Mouse (Mus musculus) MEL (cell line): Measurements from ENCODE around the gene Tcf7l2. TPM values are rescaled to one million over a fixed set of nuclear protein-coding genes. Genes with fewer than 3 reads are reported as not detected.

Experiments
- DNase-seq: peaks from one replicate; pipeline ENCODE4 v3.0.0; 2011; ENCODE audit warnings: low read depth, low spot score
- H3K27ac ChIP-seq: 2 replicates; pipeline ENCODE4 v1.5.1; 2012; ENCODE audit warnings: low read depth, mild to moderate bottlenecking, control low read depth, low read length, moderate library complexity; ENCODE audit not compliant: control insufficient read depth
- H3K27me3 ChIP-seq, 2 experiments: fragments of 150-350 bp in 1 of 2; sonication (generic) in 1 of 2; 2 replicates each; pipeline ENCODE4 v1.6.1; 2012; ENCODE audit warnings: low read length in 2 of 2, mild to moderate bottlenecking in 2 of 2, improper control_type of control experiment in 1 of 2, moderate library complexity in 1 of 2; ENCODE audit not compliant: insufficient read depth in 2 of 2, control insufficient read depth in 1 of 2
- H3K36me3 ChIP-seq, 2 experiments: 2 replicates each; pipeline ENCODE4 v1.6.1; 2012 to 2014; ENCODE audit warnings: low read length in 2 of 2, improper control_type of control experiment in 1 of 2, inconsistent platforms in 1 of 2, mild to moderate bottlenecking in 1 of 2; ENCODE audit not compliant: insufficient read depth in 2 of 2, control insufficient read depth in 1 of 2
- H3K4me1 ChIP-seq, 2 experiments: fragments of 150-350 bp in 1 of 2; sonication (generic) in 1 of 2; 2 replicates each; pipeline ENCODE4 v1.6.1; 2012; ENCODE audit warnings: low read length in 2 of 2, improper control_type of control experiment in 1 of 2, mild to moderate bottlenecking in 1 of 2; ENCODE audit not compliant: insufficient read depth in 2 of 2, control insufficient read depth in 1 of 2
- H3K4me3 ChIP-seq, 2 experiments: fragments of 150-350 bp in 1 of 2; sonication (generic) in 1 of 2; 2 replicates each; pipeline ENCODE4 v1.5.1; 2012; ENCODE audit warnings: low read depth in 2 of 2, low read length in 2 of 2, mild to moderate bottlenecking in 2 of 2, moderate library complexity in 2 of 2, control low read depth in 1 of 2, improper control_type of control experiment in 1 of 2; ENCODE audit not compliant: control insufficient read depth in 1 of 2, insufficient read depth in 1 of 2
- H3K79me2 ChIP-seq: 2 replicates; pipeline ENCODE4 v1.6.1; 2012; ENCODE audit warnings: mild to moderate bottlenecking, low read length, moderate library complexity; ENCODE audit not compliant: control insufficient read depth, poor library complexity, insufficient read depth
- H3K9ac ChIP-seq: 2 replicates; pipeline ENCODE4 v1.6.1; 2012; ENCODE audit warnings: low read depth, mild to moderate bottlenecking, control low read depth, low read length, moderate library complexity; ENCODE audit not compliant: control insufficient read depth, poor library complexity, severe bottlenecking
- H3K9me3 ChIP-seq: fragments of 150-350 bp; sonication (generic); replicated peaks from 2 replicates; pipeline ENCODE4 v1.6.1; 2012; ENCODE audit warnings: mild to moderate bottlenecking, low read length, improper control_type of control experiment, moderate library complexity; ENCODE audit not compliant: insufficient read depth
- CTCF ChIP-seq, 3 experiments: IDR thresholded peaks in 2 of 3; conservative IDR thresholded peaks in 1 of 3; 2 replicates each; pipeline ENCODE4 v1.5.1; 2011 to 2012; ENCODE audit warnings: low read length in 3 of 3, low read depth in 2 of 3, mild to moderate bottlenecking in 2 of 3, improper control_type of control experiment in 1 of 3, inconsistent platforms in 1 of 3, mixed read lengths in 1 of 3, moderate library complexity in 1 of 3; ENCODE audit not compliant: control insufficient read depth in 1 of 3, insufficient read depth in 1 of 3, poor library complexity in 1 of 3, severe bottlenecking in 1 of 3
- E2F4 ChIP-seq: IDR thresholded peaks from 2 replicates; pipeline ENCODE4 v1.6.1; 2011; ENCODE audit warnings: low read depth, low read length, improper control_type of control experiment, borderline replicate concordance
- ETS1 ChIP-seq: IDR thresholded peaks from 2 replicates; pipeline ENCODE4 v1.6.1; 2012; ENCODE audit warnings: low read depth, mild to moderate bottlenecking, inconsistent platforms, low read length, improper control_type of control experiment, moderate library complexity
- GATA1 ChIP-seq: IDR thresholded peaks from 2 replicates; pipeline ENCODE4 v1.6.1; 2011; ENCODE audit warnings: low read depth, low read length, improper control_type of control experiment
- HCFC1 ChIP-seq: IDR thresholded peaks from 2 replicates; pipeline ENCODE4 v1.6.1; 2012; ENCODE audit warnings: low read depth, mild to moderate bottlenecking, inconsistent platforms, low read length, improper control_type of control experiment, moderate library complexity
- JUND ChIP-seq: IDR thresholded peaks from 2 replicates; pipeline ENCODE4 v1.6.1; 2011; ENCODE audit warnings: low read depth, mild to moderate bottlenecking, improper control_type of control experiment, low read length
- MAFK ChIP-seq: IDR thresholded peaks from 2 replicates; pipeline ENCODE4 v1.6.1; 2011; ENCODE audit warnings: low read depth, mild to moderate bottlenecking, low read length, improper control_type of control experiment, borderline replicate concordance
- MAX ChIP-seq: IDR thresholded peaks from 2 replicates; pipeline ENCODE4 v1.6.1; 2011; ENCODE audit warnings: low read length, improper control_type of control experiment
- MAZ ChIP-seq: IDR thresholded peaks from 2 replicates; pipeline ENCODE4 v1.6.1; 2012; ENCODE audit warnings: low read depth, mild to moderate bottlenecking, inconsistent platforms, low read length, improper control_type of control experiment
- MEF2A ChIP-seq: IDR thresholded peaks from 2 replicates; pipeline ENCODE4 v1.6.1; 2014; ENCODE audit warnings: low read depth, mild to moderate bottlenecking, inconsistent platforms, low read length, improper control_type of control experiment; ENCODE audit not compliant: poor library complexity, insufficient replicate concordance, severe bottlenecking; ENCODE audit errors: extremely low read depth
- MXI1 ChIP-seq: IDR thresholded peaks from 2 replicates; pipeline ENCODE4 v1.6.1; 2011; ENCODE audit warnings: mild to moderate bottlenecking, low read depth, low read length, improper control_type of control experiment
- MYB ChIP-seq: IDR thresholded peaks from 2 replicates; pipeline ENCODE4 v1.6.1; 2011; ENCODE audit warnings: mild to moderate bottlenecking, low read depth, low read length, improper control_type of control experiment
- MYC ChIP-seq: IDR thresholded peaks from 2 replicates; pipeline ENCODE4 v1.6.1; 2011; ENCODE audit warnings: low read depth, mild to moderate bottlenecking, low read length, improper control_type of control experiment, moderate library complexity
- NRF1 ChIP-seq: IDR thresholded peaks from 2 replicates; pipeline ENCODE4 v1.6.1; 2014; ENCODE audit warnings: low read depth, mild to moderate bottlenecking, inconsistent platforms, low read length, improper control_type of control experiment, moderate library complexity; ENCODE audit not compliant: poor library complexity, insufficient read depth, severe bottlenecking
- POLR2A ChIP-seq, 2 experiments: IDR thresholded peaks; 2 replicates each; pipeline ENCODE4 v1.6.1; 2011 to 2012; ENCODE audit warnings: low read length in 2 of 2, mild to moderate bottlenecking in 2 of 2, control low read depth in 1 of 2, improper control_type of control experiment in 1 of 2, low read depth in 1 of 2, moderate library complexity in 1 of 2; ENCODE audit not compliant: control insufficient read depth in 1 of 2, insufficient read depth in 1 of 2, poor library complexity in 1 of 2
- POLR2AphosphoS5 ChIP-seq: IDR thresholded peaks from 2 replicates; pipeline ENCODE4 v1.6.1; 2012; ENCODE audit warnings: low read depth, borderline replicate concordance, mild to moderate bottlenecking, inconsistent platforms, low read length, moderate library complexity, mixed read lengths
- SIN3A ChIP-seq: IDR thresholded peaks from 2 replicates; pipeline ENCODE4 v1.6.1; 2012; ENCODE audit warnings: low read length, improper control_type of control experiment, inconsistent platforms
- SMC3 ChIP-seq: IDR thresholded peaks from 2 replicates; pipeline ENCODE4 v1.6.1; 2011; ENCODE audit warnings: low read depth, low read length, improper control_type of control experiment
- TAL1 ChIP-seq: IDR thresholded peaks from 2 replicates; pipeline ENCODE4 v1.6.1; 2012; ENCODE audit warnings: mild to moderate bottlenecking, inconsistent platforms, low read length, moderate library complexity, mixed read lengths
- TBP ChIP-seq: IDR thresholded peaks from 2 replicates; pipeline ENCODE4 v1.8.0; 2011; ENCODE audit warnings: low read depth, low read length, improper control_type of control experiment
- TCF12 ChIP-seq: IDR thresholded peaks from 2 replicates; pipeline ENCODE4 v1.6.1; 2014; ENCODE audit warnings: low read depth, mild to moderate bottlenecking, inconsistent platforms, low read length, improper control_type of control experiment, moderate library complexity
- UBTF ChIP-seq: IDR thresholded peaks from 2 replicates; pipeline ENCODE4 v1.6.1; 2012; ENCODE audit warnings: low read depth, mild to moderate bottlenecking, inconsistent platforms, low read length, improper control_type of control experiment, moderate library complexity, borderline replicate concordance; ENCODE audit not compliant: insufficient read depth
- USF1 ChIP-seq: IDR thresholded peaks from 2 replicates; pipeline ENCODE4 v1.6.1; 2014; ENCODE audit warnings: low read depth, mild to moderate bottlenecking, inconsistent platforms, low read length, improper control_type of control experiment, moderate library complexity
- USF2 ChIP-seq, 2 experiments: IDR thresholded peaks; 2 replicates each; pipeline ENCODE4 v1.6.1; 2011 to 2012; ENCODE audit warnings: improper control_type of control experiment in 2 of 2, low read length in 2 of 2, borderline replicate concordance in 1 of 2, inconsistent platforms in 1 of 2, low read depth in 1 of 2, mild to moderate bottlenecking in 1 of 2; ENCODE audit not compliant: insufficient read depth in 1 of 2
- ZC3H11A ChIP-seq: IDR thresholded peaks from 2 replicates; pipeline ENCODE4 v1.6.1; 2012; ENCODE audit warnings: low read depth, mild to moderate bottlenecking, inconsistent platforms, low read length, improper control_type of control experiment
- ZKSCAN1 ChIP-seq: IDR thresholded peaks from 2 replicates; pipeline ENCODE4 v1.6.1; 2012; ENCODE audit warnings: low read depth, mild to moderate bottlenecking, inconsistent platforms, low read length, improper control_type of control experiment, moderate library complexity
- ZMIZ1 ChIP-seq: IDR thresholded peaks from 2 replicates; pipeline ENCODE4 v1.6.1; 2012; ENCODE audit warnings: low read depth, mild to moderate bottlenecking, inconsistent platforms, low read length, improper control_type of control experiment, moderate library complexity
- polyA plus RNA-seq, 2 experiments: library from polyadenylated mRNA; stranded (reverse) in 1 of 2; unstranded in 1 of 2; fragments of >175 nt in 1 of 2; fragments of >200 nt in 1 of 2; gene quantifications; 2 replicates each; pipeline versions ENCODE4 v1.2.1 to v1.2.4; 2012; ENCODE audit warnings: low replicate concordance in 2 of 2, low read depth in 1 of 2; ENCODE audit not compliant: insufficient read length in 2 of 2, insufficient read depth in 1 of 2, missing spikeins in 1 of 2
- total RNA-seq: library from RNA; depleted of rRNA; stranded (reverse); fragments of 300-350 nt; gene quantifications from 2 replicates; pipeline ENCODE4 v1.2.3, GENCODE M21; 2012

Tcf7l2 gene
- total and polyA plus RNA-seq, 3 experiments, result 0.65 to 12.8 TPM; not detected in 1

DNA sequence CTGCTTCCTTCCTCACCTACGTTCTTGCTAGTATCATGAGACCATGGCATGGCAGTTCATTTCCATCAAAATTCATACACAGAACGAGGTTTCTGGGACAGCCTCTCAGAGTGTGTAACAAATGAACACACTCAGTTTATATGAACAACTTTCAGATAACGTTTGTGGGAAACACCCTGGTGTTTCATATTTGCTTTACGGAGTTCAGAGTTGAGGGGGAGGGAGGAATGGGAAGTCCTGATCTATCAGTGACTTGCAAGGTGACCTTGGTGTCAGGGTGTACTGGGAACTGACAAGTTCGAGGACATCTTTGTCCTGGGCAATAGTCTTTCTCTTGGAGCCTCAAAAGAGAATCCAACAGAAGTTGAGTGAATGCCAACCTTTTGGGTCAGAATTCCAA is 197.5 kb downstream of the Tcf7l2 start (continued):
- TF ChIP-seq MAZ (peak; percentile 16; the same call in 1 of the 2 replicates), NRF1 (no peak), TBP (peak; percentile 69), MYB (no peak), MXI1 (no peak), CTCF (IDR thresholded peaks at IDR 0.05 in 2 of 3, conservative IDR thresholded peaks at IDR 0.05 in 1 of 3; ENCODE audit: control insufficient read depth in 1 of 3, insufficient read depth in 1 of 3, low read depth in 2 of 3, low read length in 3 of 3, poor library complexity in 1 of 3, severe bottlenecking in 1 of 3) (no peak), ZKSCAN1 (no peak), USF1 (no peak)

GRCm38 (mm10) chr19:55939719-55940118 is 198.1 kb downstream of the Tcf7l2 start:
- Histone ChIP-seq H3K4me1 (peaks cover 14 to 20% of the 10 kb centered on the region in 2 experiments), H3K27me3 (no peaks in the 10 kb centered on the region), H3K36me3 (peaks cover 0 to 19% of the 10 kb centered on the region in 2 experiments; a peak in 2 of 4 replicates), H3K9me3 (no peaks in the 10 kb centered on the region), H3K4me3 (no peak overlapping the region; a peak in 1 of 4 replicates), H3K9ac (no peak overlapping the region; the same call in 1 of the 2 replicates), H3K27ac (peak overlapping the region; percentile 92), H3K79me2 (no peaks in the 10 kb centered on the region)
- DNase-seq, result peak; percentile 51
- TF ChIP-seq GATA1 (no peak), SIN3A (no peak), MEF2A (no peak), HCFC1 (no peak), NRF1 (no peak), ZC3H11A (no peak), TCF12 (peak; percentile 42), MXI1 (no peak), USF2 (IDR thresholded peaks at IDR 0.05; ENCODE audit: borderline replicate concordance in 1 of 2, insufficient read depth in 1 of 2, low read depth in 1 of 2, low read length in 2 of 2) (no peak), POLR2A (IDR thresholded peaks at IDR 0.05; ENCODE audit: control insufficient read depth in 1 of 2, insufficient read depth in 1 of 2, low read depth in 1 of 2, low read length in 2 of 2, poor library complexity in 1 of 2) (no peak), SMC3 (no peak), MAFK (no peak), MAX (no peak), MYC (no peak), ZMIZ1 (no peak), POLR2AphosphoS5 (no peak), E2F4 (no peak), UBTF (no peak), JUND (peak; percentile 1; the same call in 1 of the 2 replicates), ETS1 (peak; percentile 55), CTCF (IDR thresholded peaks at IDR 0.05 in 2 of 3, conservative IDR thresholded peaks at IDR 0.05 in 1 of 3; ENCODE audit: control insufficient read depth in 1 of 3, insufficient read depth in 1 of 3, low read depth in 2 of 3, low read length in 3 of 3, poor library complexity in 1 of 3, severe bottlenecking in 1 of 3) (no peak), MYB (no peak), TAL1 (peak; percentile 12; the same call in 1 of the 2 replicates)
